Mouse (Mus musculus) liver, embryonic 14.5 days (tissue): ENCODE data around the gene Drd1.

Experiments used
- CTCF ChIP-seq: IDR thresholded peaks from 2 replicates; pipeline ENCODE4 v1.5.1; 2016; ENCODE audit warnings: antibody characterized with exemption, low read depth, control low read depth
- EP300 ChIP-seq: IDR thresholded peaks from 2 replicates; pipeline ENCODE4 v1.6.1; 2016; ENCODE audit warnings: antibody characterized with exemption, low read depth

DNA sequence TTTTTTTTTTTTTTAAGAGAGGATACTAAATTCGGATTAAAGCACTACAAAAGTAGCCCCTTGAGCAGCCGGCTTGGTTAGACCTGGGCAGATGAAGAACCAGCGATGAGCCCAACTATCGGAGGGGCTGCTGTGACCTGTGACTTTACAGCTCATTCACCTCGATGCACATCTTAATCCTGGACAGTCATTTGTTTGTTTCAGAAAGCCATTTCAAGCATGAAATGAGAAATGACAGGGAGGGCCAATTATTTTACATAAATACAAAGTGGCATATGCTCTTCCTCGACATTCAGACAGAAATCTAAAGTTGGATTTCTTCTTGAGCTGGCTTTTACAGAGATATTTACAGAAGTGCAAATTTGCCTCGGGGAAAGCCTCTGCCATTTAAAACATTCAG lies 3.9 kb downstream of the Drd1 start:
- TF ChIP-seq EP300 = no peak
- TF ChIP-seq CTCF = no peak
